Mouse (Mus musculus): ENCODE data around the gene Rnf2.

DNA sequence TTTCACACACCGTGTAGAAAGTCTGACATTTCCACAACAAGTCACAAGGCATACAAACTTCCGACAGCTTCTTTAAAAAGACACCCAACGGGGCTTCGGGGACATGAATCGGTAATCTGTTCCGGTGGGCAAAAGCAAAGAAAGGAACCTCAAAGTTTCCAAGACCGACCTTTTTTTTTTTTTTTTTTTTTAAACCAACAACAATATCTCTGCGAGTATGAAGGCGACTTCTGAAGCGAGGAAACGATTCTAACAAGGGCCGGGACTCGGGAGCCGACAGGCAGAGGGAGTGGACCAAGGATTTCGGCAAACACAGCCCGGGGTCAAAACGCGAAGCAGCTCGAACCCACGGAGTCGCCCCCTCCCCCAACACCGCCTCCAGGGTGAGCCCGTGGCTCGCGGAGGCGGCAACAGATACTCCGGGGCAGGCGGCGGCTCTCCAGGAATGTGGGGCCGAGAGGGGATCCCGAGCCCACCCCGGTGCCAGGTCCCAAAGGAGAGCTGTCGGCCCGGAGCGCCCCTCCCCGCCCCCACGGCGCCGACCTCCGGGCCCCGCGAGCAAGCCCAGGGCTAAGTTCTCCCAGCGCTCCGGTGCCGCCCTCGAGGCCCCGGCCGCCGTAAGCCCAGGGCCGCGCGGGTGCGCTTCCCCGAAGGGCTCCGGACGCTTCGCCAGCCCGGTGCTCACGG lies 797 bp downstream of the Rnf2 start:
- TF ChIP-seq CTCF (IDR thresholded peaks at IDR 0.05; ENCODE audit: insufficient read depth, low read depth, low read length) (no peak), POLR2A (IDR thresholded peaks at IDR 0.05; ENCODE audit: insufficient read depth, low read depth, low read length) (no peak)
